Mouse (Mus musculus) thymus, adult 2 months (tissue): Measurements from ENCODE around the gene Ugt1a6b. TPM values are rescaled to one million over a fixed set of nuclear protein-coding genes. Genes with fewer than 3 reads are reported as not detected.

Experiments used
- DNase-seq: peaks from one replicate; pipeline ENCODE4 v3.0.0; 2021
- H3K27ac ChIP-seq: fragments of 200-500 bp; 2 replicates; pipeline ENCODE4 v1.5.1; 2012; ENCODE audit warnings: low read length, control low read depth; ENCODE audit not compliant: control insufficient read depth, insufficient read depth
- H3K27me3 ChIP-seq: fragments of 200-500 bp; 2 replicates; pipeline ENCODE4 v1.6.1; 2012; ENCODE audit warnings: mild to moderate bottlenecking, low read length, moderate library complexity, mixed read lengths; ENCODE audit not compliant: control insufficient read depth, insufficient read depth
- H3K36me3 ChIP-seq: fragments of 200-500 bp; 2 replicates; pipeline ENCODE4 v1.6.1; 2012; ENCODE audit warnings: mild to moderate bottlenecking, low read length, moderate library complexity; ENCODE audit not compliant: control insufficient read depth, insufficient read depth
- H3K4me1 ChIP-seq: fragments of 200-500 bp; replicated peaks from 2 replicates; pipeline ENCODE4 v1.6.1; 2012; ENCODE audit warnings: low read length; ENCODE audit not compliant: control insufficient read depth, insufficient read depth
- H3K4me3 ChIP-seq: fragments of 200-500 bp; 2 replicates; pipeline ENCODE4 v1.5.1; 2012; ENCODE audit warnings: mild to moderate bottlenecking, low read length, control low read depth, moderate library complexity; ENCODE audit not compliant: control insufficient read depth, insufficient read depth
- CTCF ChIP-seq: fragments of 200-500 bp; IDR thresholded peaks from 2 replicates; pipeline ENCODE4 v1.5.1; 2012; ENCODE audit warnings: mild to moderate bottlenecking, control low read depth, low read length, moderate library complexity, borderline replicate concordance; ENCODE audit not compliant: control insufficient read depth, poor library complexity, insufficient read depth; ENCODE audit errors: extremely low read depth
- POLR2A ChIP-seq: fragments of 200-500 bp; IDR thresholded peaks from 2 replicates; pipeline ENCODE4 v1.6.1; 2012; ENCODE audit warnings: mild to moderate bottlenecking, low read length, control low read depth, moderate library complexity; ENCODE audit not compliant: control insufficient read depth, poor library complexity, insufficient read depth; ENCODE audit errors: extremely low read depth
- whole genome bisulfite sequencing: fragments of 180-500 bp; shearing (Covaris S2); methylation state at CpG from one replicate; pipeline ENCODE4 v1.1.7; 2018; 5-methylcytosine and 5-hydroxymethylcytosine counted together
- polyA plus RNA-seq: library from polyadenylated mRNA; depleted of rRNA; stranded (reverse); fragments of >200 nt; gene quantifications from 2 replicates; pipeline ENCODE4 v1.2.3, GENCODE M21; 2012

Gene Ugt1a6b
- polyA plus RNA-seq, 1 experiment = 1.3 TPM

GRCm38 (mm10) chr1:88237311-88237710 is 134.3 kb downstream of the Ugt1a6b start:
- no peaks in the 10 kb centered on the region for H3K36me3 ChIP-seq
- TF ChIP-seq CTCF = no peak
- no peak for TF ChIP-seq POLR2A
- no peak for DNase-seq
- no peak overlapping the region for H3K27ac ChIP-seq
- H3K4me1 ChIP-seq = no peaks in the 10 kb centered on the region
- 81% methylated on average over 5 of the region's 5 CpGs for WGBS
- no peaks in the 10 kb centered on the region for H3K27me3 ChIP-seq
- no peak overlapping the region for H3K4me3 ChIP-seq

- H3K4me1 ChIP-seq = no peaks in the 10 kb centered on the region
- WGBS = 80% methylated on average over 6 of the region's 6 CpGs
- H3K36me3 ChIP-seq = no peaks in the 10 kb centered on the region
- no peak overlapping the region for H3K27ac ChIP-seq
- no peak overlapping the region for H3K4me3 ChIP-seq
- TF ChIP-seq CTCF = no peak
- TF ChIP-seq POLR2A = no peak
- H3K27me3 ChIP-seq = no peaks in the 10 kb centered on the region
- DNase-seq = no peak
Observed at GRCm38 (mm10) chr1:88238771-88239170, 135.7 kb downstream of the Ugt1a6b start.

GRCm38 (mm10) chr1:88240072-88240471 is 137.0 kb downstream of the Ugt1a6b start:
- no peak for DNase-seq
- Histone ChIP-seq H3K36me3 (no peaks in the 10 kb centered on the region), H3K27me3 (no peaks in the 10 kb centered on the region), H3K27ac (no peak overlapping the region), H3K4me3 (no peak overlapping the region), H3K4me1 (no peaks in the 10 kb centered on the region)
- TF ChIP-seq CTCF (no peak), POLR2A (no peak)
- WGBS = 78% methylated on average over 5 of the region's 5 CpGs

GRCm38 (mm10) chr1:88240579-88240978 is 137.5 kb downstream of the Ugt1a6b start:
- Histone ChIP-seq H3K4me3 (no peak overlapping the region), H3K4me1 (no peaks in the 10 kb centered on the region), H3K27ac (no peak overlapping the region), H3K27me3 (no peaks in the 10 kb centered on the region), H3K36me3 (no peaks in the 10 kb centered on the region)
- no peak for TF ChIP-seq POLR2A
- TF ChIP-seq CTCF = no peak
- no peak for DNase-seq
- 82% methylated on average over 4 of the region's 4 CpGs for WGBS

GRCm38 (mm10) chr1:88243861-88244260 is 140.8 kb downstream of the Ugt1a6b start:
- TF ChIP-seq CTCF (no peak), POLR2A (no peak)
- WGBS = 70% methylated on average over 5 of the region's 5 CpGs
- no peaks in the 10 kb centered on the region for H3K4me1 ChIP-seq
- H3K27me3 ChIP-seq = no peaks in the 10 kb centered on the region
- no peak overlapping the region for H3K27ac ChIP-seq
- no peak for DNase-seq
- H3K4me3 ChIP-seq = no peak overlapping the region
- H3K36me3 ChIP-seq = no peaks in the 10 kb centered on the region

GRCm38 (mm10) chr1:88245881-88246280 is 142.8 kb downstream of the Ugt1a6b start:
- Histone ChIP-seq H3K36me3 (no peaks in the 10 kb centered on the region), H3K27ac (no peak overlapping the region), H3K4me1 (no peaks in the 10 kb centered on the region), H3K4me3 (no peak overlapping the region), H3K27me3 (no peaks in the 10 kb centered on the region)
- TF ChIP-seq POLR2A (no peak), CTCF (no peak)
- WGBS = 81% methylated on average over 6 of the region's 6 CpGs
- no peak for DNase-seq

- WGBS = 54% methylated on average over 6 of the region's 6 CpGs
- no peak overlapping the region for H3K4me3 ChIP-seq
- no peaks in the 10 kb centered on the region for H3K36me3 ChIP-seq
- H3K4me1 ChIP-seq = no peaks in the 10 kb centered on the region
- H3K27me3 ChIP-seq = no peaks in the 10 kb centered on the region
- TF ChIP-seq POLR2A (no peak), CTCF (no peak)
- H3K27ac ChIP-seq = no peak overlapping the region
- no peak for DNase-seq
Observed at GRCm38 (mm10) chr1:88246386-88246785, 143.3 kb downstream of the Ugt1a6b start.
